Mouse (Mus musculus) adrenal gland, adult 8-10 months (tissue): ENCODE measurements around the gene Agap1. TPM values are rescaled to one million over a fixed set of nuclear protein-coding genes. Genes with fewer than 3 reads are reported as not detected.

Experiments
- DNase-seq: peaks from one replicate; pipeline ENCODE4 v3.0.0; 2022
- total RNA-seq, 4 experiments: library from RNA; stranded (reverse); gene quantifications; 2 replicates each; pipeline ENCODE4 v1.2.4; 2022

Gene Agap1
- total RNA-seq, 4 experiments from 2014 or later, result 51.4 to 101 (median 75.3) TPM

- DNase-seq, result no peak
Observed at GRCm38 (mm10) chr1:89938884-89939595, 484.4 kb downstream of the Agap1 start.

- DNase-seq, result no peak
Observed at GRCm38 (mm10) chr1:89939596-89939960, 485.0 kb downstream of the Agap1 start.

- peak; percentile 36 for DNase-seq
Observed at GRCm38 (mm10) chr1:89939981-89940726, 485.5 kb downstream of the Agap1 start.

- no peak for DNase-seq
Observed at GRCm38 (mm10) chr1:89940961-89941524, 486.4 kb downstream of the Agap1 start.

GRCm38 (mm10) chr1:89941701-89942381, 487.2 kb downstream of the Agap1 start:
- no peak for DNase-seq

- DNase-seq, result no peak
Observed at GRCm38 (mm10) chr1:89942395-89942976, 487.9 kb downstream of the Agap1 start.

- peak; percentile 39 for DNase-seq
Observed at GRCm38 (mm10) chr1:89943202-89943601, 488.6 kb downstream of the Agap1 start.
